Mouse (Mus musculus) liver, postnatal 0 days (tissue): ENCODE measurements around the gene Stat5b.

Experiments used
- CTCF ChIP-seq: sonication (generic); IDR thresholded peaks from 2 replicates; pipeline ENCODE4 v1.5.1; 2016; ENCODE audit warnings: antibody characterized with exemption, low read depth
- EP300 ChIP-seq: IDR thresholded peaks from 2 replicates; pipeline ENCODE4 v1.6.1; 2016; ENCODE audit warnings: antibody characterized with exemption, low read depth, mild to moderate bottlenecking

- TF ChIP-seq CTCF (no peak), EP300 (no peak)
Observed at GRCm38 (mm10) chr11:100749469-100749868, 101.1 kb downstream of the Stat5b start.
